Mouse (Mus musculus): Measurements from ENCODE around the gene Gm17349. TPM values are rescaled to one million over a fixed set of nuclear protein-coding genes. Genes with fewer than 3 reads are reported as not detected.

Gm17349 gene
- polyA plus RNA-seq, 1 experiment from 2014 or later = not detected

GRCm38 (mm10) chr15:99700219-99701106 is 4.8 kb downstream of the Gm17349 start:
- H3K27ac ChIP-seq (ENCODE audit: low read depth, low read length) = no peak overlapping the region
- ATAC-seq (replicated peaks; ENCODE audit: low FRiP score) = no peak
- H3K4me3 ChIP-seq (ENCODE audit: low read depth, low read length) = no peak overlapping the region
- WGBS = 88% methylated on average over 18 of the region's 18 CpGs
- no peaks in the 10 kb centered on the region; the same call in 1 of the 2 replicates for H3K27me3 ChIP-seq (ENCODE audit: control insufficient read depth, insufficient read depth, low read length)
- no peak overlapping the region for H3K9ac ChIP-seq (ENCODE audit: low read length)
- DNase-seq (ENCODE audit: low spot score) = no peak
- peaks cover 18% of the 10 kb centered on the region for H3K4me1 ChIP-seq (replicated peaks; ENCODE audit: control insufficient read depth, insufficient read depth, low read length)
- H3K9me3 ChIP-seq (ENCODE audit: control insufficient read depth, low read length) = no peaks in the 10 kb centered on the region
- H3K36me3 ChIP-seq (ENCODE audit: control insufficient read depth, insufficient read depth, low read length) = no peaks in the 10 kb centered on the region
- H3K4me2 ChIP-seq (ENCODE audit: low read depth, low read length, severe bottlenecking) = no peak overlapping the region

GRCm38 (mm10) chr15:99699715-99700114 is 5.6 kb downstream of the Gm17349 start:
- ATAC-seq (replicated peaks; ENCODE audit: low FRiP score) (no peak), DNase-seq (ENCODE audit: low spot score) (no peak)
- Histone ChIP-seq H3K27me3 (ENCODE audit: control insufficient read depth, insufficient read depth, low read length) (no peaks in the 10 kb centered on the region; the same call in 1 of the 2 replicates), H3K36me3 (ENCODE audit: control insufficient read depth, insufficient read depth, low read length) (no peaks in the 10 kb centered on the region), H3K27ac (ENCODE audit: low read depth, low read length) (no peak overlapping the region), H3K9ac (ENCODE audit: low read length) (no peak overlapping the region), H3K4me2 (ENCODE audit: low read depth, low read length, severe bottlenecking) (no peak overlapping the region), H3K9me3 (ENCODE audit: control insufficient read depth, low read length) (no peaks in the 10 kb centered on the region), H3K4me3 (ENCODE audit: low read depth, low read length) (no peak overlapping the region), H3K4me1 (replicated peaks; ENCODE audit: control insufficient read depth, insufficient read depth, low read length) (peaks cover 17% of the 10 kb centered on the region)
- 88% methylated on average over 10 of the region's 10 CpGs for WGBS

GRCm38 (mm10) chr15:99698533-99699085 is 6.7 kb downstream of the Gm17349 start:
- no peaks in the 10 kb centered on the region; the same call in 1 of the 2 replicates for H3K27me3 ChIP-seq (ENCODE audit: control insufficient read depth, insufficient read depth, low read length)
- H3K27ac ChIP-seq (ENCODE audit: low read depth, low read length) = no peak overlapping the region
- no peak overlapping the region for H3K9ac ChIP-seq (ENCODE audit: low read length)
- H3K4me1 ChIP-seq (replicated peaks; ENCODE audit: control insufficient read depth, insufficient read depth, low read length) = peaks cover 6% of the 10 kb centered on the region
- 38% methylated on average over 20 of the region's 20 CpGs for WGBS
- no peak overlapping the region for H3K4me2 ChIP-seq (ENCODE audit: low read depth, low read length, severe bottlenecking)
- no peaks in the 10 kb centered on the region for H3K36me3 ChIP-seq (ENCODE audit: control insufficient read depth, insufficient read depth, low read length)
- DNase-seq (ENCODE audit: low spot score) = no peak
- H3K4me3 ChIP-seq (ENCODE audit: low read depth, low read length) = no peak overlapping the region
- ATAC-seq (replicated peaks; ENCODE audit: low FRiP score) = no peak
- H3K9me3 ChIP-seq (ENCODE audit: control insufficient read depth, low read length) = no peaks in the 10 kb centered on the region

GRCm38 (mm10) chr15:99697309-99697708 is 8.0 kb downstream of the Gm17349 start:
- WGBS = 46% methylated on average over 2 of the region's 2 CpGs

GRCm38 (mm10) chr15:99691976-99692375 is 13.3 kb downstream of the Gm17349 start:
- H3K4me2 ChIP-seq (ENCODE audit: low read depth, low read length, severe bottlenecking) = no peak overlapping the region
- H3K27ac ChIP-seq (ENCODE audit: low read depth, low read length) = no peak overlapping the region
- WGBS = 66% methylated on average over 9 of the region's 9 CpGs
- no peak overlapping the region for H3K4me3 ChIP-seq (ENCODE audit: low read depth, low read length)
- no peaks in the 10 kb centered on the region for H3K36me3 ChIP-seq (ENCODE audit: control insufficient read depth, insufficient read depth, low read length)
- H3K4me1 ChIP-seq (replicated peaks; ENCODE audit: control insufficient read depth, insufficient read depth, low read length) = peaks cover 2% of the 10 kb centered on the region; the same call in 1 of the 2 replicates
- no peaks in the 10 kb centered on the region for H3K9me3 ChIP-seq (ENCODE audit: control insufficient read depth, low read length)
- H3K27me3 ChIP-seq (ENCODE audit: control insufficient read depth, insufficient read depth, low read length) = no peaks in the 10 kb centered on the region
- ATAC-seq (replicated peaks; ENCODE audit: low FRiP score) (no peak), DNase-seq (ENCODE audit: low spot score) (no peak)
- H3K9ac ChIP-seq (ENCODE audit: low read length) = no peak overlapping the region

More at GRCm38 (mm10) chr15:99697309-99697708, 8.0 kb downstream of the Gm17349 start:
- Histone ChIP-seq H3K27ac (ENCODE audit: low read depth, low read length) (no peak overlapping the region), H3K27me3 (ENCODE audit: control insufficient read depth, insufficient read depth, low read length) (no peaks in the 10 kb centered on the region; the same call in 1 of the 2 replicates), H3K4me2 (ENCODE audit: low read depth, low read length, severe bottlenecking) (no peak overlapping the region), H3K4me3 (ENCODE audit: low read depth, low read length) (no peak overlapping the region), H3K4me1 (replicated peaks; ENCODE audit: control insufficient read depth, insufficient read depth, low read length) (no peaks in the 10 kb centered on the region; the same call in 1 of the 2 replicates), H3K9me3 (ENCODE audit: control insufficient read depth, low read length) (no peaks in the 10 kb centered on the region), H3K9ac (ENCODE audit: low read length) (no peak overlapping the region), H3K36me3 (ENCODE audit: control insufficient read depth, insufficient read depth, low read length) (no peaks in the 10 kb centered on the region)
- DNase-seq (ENCODE audit: low spot score) (no peak), ATAC-seq (replicated peaks; ENCODE audit: low FRiP score) (no peak)

GRCm38 (mm10) chr15:99690924-99691323 is 14.4 kb downstream of the Gm17349 start:
- DNase-seq (ENCODE audit: low spot score) = no peak
- no peak overlapping the region for H3K9ac ChIP-seq (ENCODE audit: low read length)
- no peak for ATAC-seq (replicated peaks; ENCODE audit: low FRiP score)
- WGBS = 18% methylated on average over 4 of the region's 4 CpGs
- no peak overlapping the region for H3K27ac ChIP-seq (ENCODE audit: low read depth, low read length)
- no peak overlapping the region for H3K4me2 ChIP-seq (ENCODE audit: low read depth, low read length, severe bottlenecking)
- peaks cover 2% of the 10 kb centered on the region; the same call in 1 of the 2 replicates for H3K4me1 ChIP-seq (replicated peaks; ENCODE audit: control insufficient read depth, insufficient read depth, low read length)
- no peak overlapping the region for H3K4me3 ChIP-seq (ENCODE audit: low read depth, low read length)
- H3K36me3 ChIP-seq (ENCODE audit: control insufficient read depth, insufficient read depth, low read length) = no peaks in the 10 kb centered on the region
- no peaks in the 10 kb centered on the region for H3K27me3 ChIP-seq (ENCODE audit: control insufficient read depth, insufficient read depth, low read length)
- H3K9me3 ChIP-seq (ENCODE audit: control insufficient read depth, low read length) = no peaks in the 10 kb centered on the region

- H3K27me3 ChIP-seq (ENCODE audit: control insufficient read depth, insufficient read depth, low read length) = no peaks in the 10 kb centered on the region
- H3K9ac ChIP-seq (ENCODE audit: low read length) = no peak overlapping the region
- H3K9me3 ChIP-seq (ENCODE audit: control insufficient read depth, low read length) = no peaks in the 10 kb centered on the region
- 8% methylated on average over 4 of the region's 4 CpGs for WGBS
- peaks cover 2% of the 10 kb centered on the region; the same call in 1 of the 2 replicates for H3K4me1 ChIP-seq (replicated peaks; ENCODE audit: control insufficient read depth, insufficient read depth, low read length)
- H3K4me3 ChIP-seq (ENCODE audit: low read depth, low read length) = no peak overlapping the region
- DNase-seq (ENCODE audit: low spot score) (peak; percentile 80), ATAC-seq (replicated peaks; ENCODE audit: low FRiP score) (peak; percentile 44; the same call in 1 of the 2 replicates)
- H3K27ac ChIP-seq (ENCODE audit: low read depth, low read length) = no peak overlapping the region
- H3K36me3 ChIP-seq (ENCODE audit: control insufficient read depth, insufficient read depth, low read length) = no peaks in the 10 kb centered on the region
- no peak overlapping the region for H3K4me2 ChIP-seq (ENCODE audit: low read depth, low read length, severe bottlenecking)
These were observed 16.6 kb downstream of the Gm17349 start for GRCm38 (mm10) chr15:99688712-99689111.

GRCm38 (mm10) chr15:99684156-99684555 is 21.1 kb downstream of the Gm17349 start:
- H3K9me3 ChIP-seq (ENCODE audit: control insufficient read depth, low read length) = no peaks in the 10 kb centered on the region
- WGBS = 88% methylated on average over 5 of the region's 5 CpGs
- H3K27ac ChIP-seq (ENCODE audit: low read depth, low read length) = no peak overlapping the region
- no peaks in the 10 kb centered on the region for H3K27me3 ChIP-seq (ENCODE audit: control insufficient read depth, insufficient read depth, low read length)
- no peak overlapping the region for H3K9ac ChIP-seq (ENCODE audit: low read length)
- H3K4me3 ChIP-seq (ENCODE audit: low read depth, low read length) = no peak overlapping the region
- H3K4me1 ChIP-seq (replicated peaks; ENCODE audit: control insufficient read depth, insufficient read depth, low read length) = no peaks in the 10 kb centered on the region
- ATAC-seq (replicated peaks; ENCODE audit: low FRiP score) (no peak), DNase-seq (ENCODE audit: low spot score) (no peak)
- H3K4me2 ChIP-seq (ENCODE audit: low read depth, low read length, severe bottlenecking) = no peak overlapping the region
- no peaks in the 10 kb centered on the region for H3K36me3 ChIP-seq (ENCODE audit: control insufficient read depth, insufficient read depth, low read length)

Data from forebrain, embryonic 11.5 days (tissue).